Comparison of ENCODE assay signal across 34 mouse cellular contexts in genomic region chr11:43059437-43059970, GRCm38 (mm10). TPM values are rescaled to one million over a fixed set of nuclear protein-coding genes. Genes with fewer than 3 reads are reported as not detected.
A peak's percentile ranks its signal among the peaks of the same experiment; 100 is the strongest.
DNase-seq lines count a peak whose midpoint lies in the region; ATAC-seq lines count a peak whose summit lies in the region.
"Had no signal": no experiment of that assay in that cellular context is flagged by ENCODE, and none has a peak within 500 bp of the region (broad histone marks: within the 10 kb centered on the region; RNA-seq: fewer than 3 reads in every experiment).

No protein-coding gene starts in this region.

- no peaks in the 10 kb centered on the region for H3K9me3 ChIP-seq in forebrain, embryonic 12.5 days
- no peaks in the 10 kb centered on the region for H3K9me3 ChIP-seq in forebrain, embryonic 11.5 days (ENCODE audit: control insufficient read depth, low read length)
- no peaks in the 10 kb centered on the region for H3K9me3 ChIP-seq in intestine, embryonic 16.5 days (ENCODE audit: control insufficient read depth, low read length)
- no peaks in the 10 kb centered on the region for H3K9me3 ChIP-seq in liver, embryonic 11.5 days (ENCODE audit: control insufficient read depth, low read length)
- H3K9me3 ChIP-seq: hindbrain, embryonic 15.5 days; limb, embryonic 12.5 days; liver, embryonic 12.5 days; midbrain, embryonic 13.5 days had no signal

- no peak overlapping the region for H3K27ac ChIP-seq in forebrain, embryonic 12.5 days
- no peak overlapping the region for H3K27ac ChIP-seq in forebrain, embryonic 11.5 days (ENCODE audit: low read depth, low read length)
- H3K27ac ChIP-seq in intestine, embryonic 16.5 days (ENCODE audit: low read length) = no peak overlapping the region
- H3K27ac ChIP-seq in liver, embryonic 11.5 days (ENCODE audit: low read depth, low read length) = no peak overlapping the region
- H3K27ac ChIP-seq: hindbrain, embryonic 15.5 days; limb, embryonic 12.5 days; liver, embryonic 12.5 days; midbrain, embryonic 13.5 days had no signal

- ATAC-seq in forebrain, embryonic 12.5 days (ENCODE audit: low FRiP score) = peak; percentile 9; the same call in 1 of the 2 replicates
- ATAC-seq in forebrain, embryonic 11.5 days (replicated peaks; ENCODE audit: low FRiP score) = no peak
- ATAC-seq in intestine, embryonic 16.5 days = no peak
- ATAC-seq in liver, embryonic 11.5 days (replicated peaks; ENCODE audit: low FRiP score) = no peak
- ATAC-seq: liver, embryonic 12.5 days; midbrain, embryonic 13.5 days had no signal

- no peak overlapping the region for H3K4me3 ChIP-seq in forebrain, embryonic 12.5 days (replicated peaks)
- no peak overlapping the region for H3K4me3 ChIP-seq in forebrain, embryonic 11.5 days (ENCODE audit: low read depth, low read length)
- H3K4me3 ChIP-seq in intestine, embryonic 16.5 days (ENCODE audit: low read length) = no peak overlapping the region
- no peak overlapping the region for H3K4me3 ChIP-seq in liver, embryonic 11.5 days (ENCODE audit: low read depth, low read length)
- H3K4me3 ChIP-seq: hindbrain, embryonic 15.5 days; limb, embryonic 12.5 days; liver, embryonic 12.5 days; midbrain, embryonic 13.5 days had no signal

- no peak overlapping the region for H3K9ac ChIP-seq in forebrain, embryonic 12.5 days
- H3K9ac ChIP-seq in forebrain, embryonic 11.5 days (ENCODE audit: low read length) = no peak overlapping the region
- H3K9ac ChIP-seq in intestine, embryonic 16.5 days (ENCODE audit: low read depth, low read length) = no peak overlapping the region
- H3K9ac ChIP-seq in liver, embryonic 11.5 days (ENCODE audit: low read depth, low read length) = no peak overlapping the region
- H3K9ac ChIP-seq: hindbrain, embryonic 15.5 days; limb, embryonic 12.5 days; liver, embryonic 12.5 days; midbrain, embryonic 13.5 days had no signal

- no peaks in the 10 kb centered on the region for H3K36me3 ChIP-seq in forebrain, embryonic 12.5 days (replicated peaks)
- H3K36me3 ChIP-seq in forebrain, embryonic 11.5 days (ENCODE audit: control insufficient read depth, insufficient read depth, low read length) = no peaks in the 10 kb centered on the region
- no peaks in the 10 kb centered on the region for H3K36me3 ChIP-seq in intestine, embryonic 16.5 days (ENCODE audit: control insufficient read depth, insufficient read depth, low read length)
- no peaks in the 10 kb centered on the region for H3K36me3 ChIP-seq in liver, embryonic 11.5 days (ENCODE audit: control insufficient read depth, insufficient read depth, low read length)
- H3K36me3 ChIP-seq: hindbrain, embryonic 15.5 days; limb, embryonic 12.5 days; liver, embryonic 12.5 days; midbrain, embryonic 13.5 days had no signal

- 22% methylated on average over 5 of the region's 5 CpGs for WGBS in forebrain, embryonic 12.5 days
- 20% methylated on average over 5 of the region's 5 CpGs for WGBS in forebrain, embryonic 11.5 days
- WGBS in intestine, embryonic 16.5 days = 43% methylated on average over 5 of the region's 5 CpGs
- WGBS in liver, embryonic 11.5 days = 33% methylated on average over 5 of the region's 5 CpGs

- DNase-seq in forebrain, embryonic 11.5 days (ENCODE audit: low spot score) = no peak
- DNase-seq in left cerebral cortex, adult 11 months (ENCODE audit: low spot score) = peak; percentile 7
- no peak for DNase-seq in left cerebral cortex, adult 18-20 months (ENCODE audit: low spot score in 2 of 2)
- DNase-seq in ZHBTc4 (ENCODE audit: low read depth, low spot score) = peak; percentile 34
- DNase-seq in left cerebral cortex, adult 9 months (ENCODE audit: low spot score in 2 of 2) = peak; percentile 8 to 27
- no peak for DNase-seq in liver, embryonic 11.5 days (ENCODE audit: low spot score)
- DNase-seq: cerebellum, adult 2 months; cerebellum, postnatal 25 days; embryo, embryonic 11 days; gastrocnemius, postnatal 14 days; heart, adult 11 months; kidney, adult 8-10 months; kidney, postnatal 10 days; lung, adult 18-20 months; lung, postnatal 10 days; thymus, postnatal 25 days had no signal

- no peak overlapping the region for H3K4me2 ChIP-seq in forebrain, embryonic 12.5 days
- H3K4me2 ChIP-seq in forebrain, embryonic 11.5 days (ENCODE audit: low read depth, low read length, severe bottlenecking) = no peak overlapping the region
- H3K4me2 ChIP-seq in intestine, embryonic 16.5 days (ENCODE audit: low read depth, low read length) = no peak overlapping the region
- H3K4me2 ChIP-seq in liver, embryonic 11.5 days = no peak overlapping the region
- H3K4me2 ChIP-seq: heart, embryonic 11.5 days; hindbrain, embryonic 15.5 days; limb, embryonic 12.5 days; liver, embryonic 12.5 days; midbrain, embryonic 13.5 days had no signal

- no peaks in the 10 kb centered on the region for H3K27me3 ChIP-seq in forebrain, embryonic 12.5 days
- no peaks in the 10 kb centered on the region for H3K27me3 ChIP-seq in forebrain, embryonic 11.5 days (ENCODE audit: control insufficient read depth, insufficient read depth, low read length)
- no peaks in the 10 kb centered on the region for H3K27me3 ChIP-seq in intestine, embryonic 16.5 days (replicated peaks; ENCODE audit: control insufficient read depth, insufficient read depth, low read length)
- H3K27me3 ChIP-seq in liver, embryonic 11.5 days (replicated peaks; ENCODE audit: control insufficient read depth, insufficient read depth, low read length) = no peaks in the 10 kb centered on the region
- H3K27me3 ChIP-seq: hindbrain, embryonic 15.5 days; limb, embryonic 12.5 days; liver, embryonic 12.5 days; midbrain, embryonic 13.5 days had no signal

- H3K4me1 ChIP-seq in forebrain, embryonic 12.5 days = peaks cover 3% of the 10 kb centered on the region; the same call in 1 of the 2 replicates
- no peaks in the 10 kb centered on the region for H3K4me1 ChIP-seq in forebrain, embryonic 11.5 days (replicated peaks; ENCODE audit: control insufficient read depth, insufficient read depth, low read length)
- no peaks in the 10 kb centered on the region for H3K4me1 ChIP-seq in intestine, embryonic 16.5 days (ENCODE audit: control insufficient read depth, insufficient read depth, low read length)
- no peaks in the 10 kb centered on the region for H3K4me1 ChIP-seq in liver, embryonic 11.5 days (replicated peaks; ENCODE audit: control insufficient read depth, insufficient read depth, low read length)
- H3K4me1 ChIP-seq: limb, embryonic 12.5 days; liver, embryonic 12.5 days had no signal

RNA-seq across cellular contexts. Expression of gene Gm9972, which starts 24.0 kb away (rescaled TPM):
- not detected in 2 replicates for polyA plus RNA-seq in forebrain, embryonic 12.5 days (2016; fragmentation: Nextera tagmentation; extraction: Ambion mirVana)
- polyA plus RNA-seq in forebrain, embryonic 11.5 days (2014; fragmentation: Nextera tagmentation; extraction: Ambion mirVana) = not detected in 2 replicates
- not detected for total RNA-seq in left cerebral cortex, adult 18-20 months (2021)
- not detected in 2 replicates for polyA plus RNA-seq in intestine, embryonic 16.5 days (2015; fragmentation: Nextera tagmentation; extraction: Ambion mirVana)
- not detected in 2 replicates for polyA plus RNA-seq in liver, embryonic 11.5 days (2014; fragmentation: Nextera tagmentation; extraction: Ambion mirVana)
- total RNA-seq: adrenal gland, adult 18-20 months; adrenal gland, postnatal 4 days; gastrocnemius, postnatal 14 days; hematopoietic stem cell, adult 5-6 weeks; layer of hippocampus, adult 18-20 months; left cerebral cortex, adult 8-10 months; megakaryocyte progenitor cell, adult 5-6 weeks had no signal
- polyA plus RNA-seq: cerebellum, adult 2 months; embryonic facial prominence, embryonic 14.5 days; heart, embryonic 11.5 days; heart, postnatal 0 days; hindbrain, embryonic 15.5 days; intestine, embryonic 14.5 days; limb, embryonic 12.5 days; liver, embryonic 12.5 days; midbrain, embryonic 13.5 days; neural tube, embryonic 11.5 days; spleen, adult 2 months had no signal

Comparison
In these comparisons a context has a peak if more than half of its experiments do, and no peak if none do; other contexts are left out.
1. DNase-seq: peak in left cerebral cortex, adult 11 months (single experiment), ZHBTc4 (single experiment) and left cerebral cortex, adult 9 months (2 of 2); none in forebrain, embryonic 11.5 days (single experiment), left cerebral cortex, adult 18-20 months (0 of 2) and liver, embryonic 11.5 days (single experiment).